14 mouse cellular contexts compared by ENCODE assay signal in genomic region chrX:12003539-12003938, GRCm38 (mm10).
DNase-seq lines count a peak whose midpoint lies in the region; ATAC-seq and TF ChIP-seq lines count a peak whose summit lies in the region.
"Had no signal": no experiment of that assay in that cellular context is flagged by ENCODE, and none has a peak within 500 bp of the region (broad histone marks: within the 10 kb centered on the region; RNA-seq: fewer than 3 reads in every experiment).

No protein-coding gene starts in this region.

- H3K4me1 ChIP-seq in spleen, adult 2 months (ENCODE audit: control insufficient read depth, insufficient read depth, insufficient read length): peaks cover 17% of the 10 kb centered on the region; the same call in 1 of the 2 replicates
- H3K4me1 ChIP-seq in limb, embryonic 13.5 days: peaks cover 68% of the 10 kb centered on the region
- H3K4me1 ChIP-seq in olfactory bulb, adult 2 months (ENCODE audit: control insufficient read depth, insufficient read depth, low read length): peaks cover 56% of the 10 kb centered on the region
- peaks cover 29% of the 10 kb centered on the region for H3K4me1 ChIP-seq in midbrain, embryonic 16.5 days (ENCODE audit: control insufficient read depth, insufficient read depth, low read length)
- peaks cover 84% of the 10 kb centered on the region for H3K4me1 ChIP-seq in kidney, embryonic 15.5 days

- no peaks in the 10 kb centered on the region for H3K9me3 ChIP-seq in limb, embryonic 13.5 days
- no peaks in the 10 kb centered on the region for H3K9me3 ChIP-seq in midbrain, embryonic 16.5 days (replicated peaks; ENCODE audit: control insufficient read depth, low read length, poor library complexity, severe bottlenecking)
- H3K9me3 ChIP-seq in kidney, embryonic 15.5 days (replicated peaks): no peaks in the 10 kb centered on the region
- H3K9me3 ChIP-seq: neural tube, embryonic 13.5 days had no signal

- intact Hi-C loops in gastrocnemius, adult 2 months (cut with DNase I): loop anchor here (10.0 kb wide), 2 partner anchors 169 to 369 kb away; no protein-coding TSS in a partner anchor

- WGBS in spleen, adult 2 months: 14% methylated on average over 1 of the region's 1 CpGs
- WGBS in limb, embryonic 13.5 days: 8% methylated on average over 1 of the region's 1 CpGs
- 20% methylated on average over 1 of the region's 1 CpGs for WGBS in olfactory bulb, adult 2 months
- WGBS in midbrain, embryonic 16.5 days: 8% methylated on average over 1 of the region's 1 CpGs
- WGBS in kidney, embryonic 15.5 days: 11% methylated on average over 1 of the region's 1 CpGs

- H3K27me3 ChIP-seq in spleen, adult 2 months (ENCODE audit: control insufficient read depth, insufficient read depth, low read length): no peaks in the 10 kb centered on the region
- H3K27me3 ChIP-seq in limb, embryonic 13.5 days: peaks cover 95% of the 10 kb centered on the region
- H3K27me3 ChIP-seq in midbrain, embryonic 16.5 days (ENCODE audit: control insufficient read depth, insufficient read depth, low read depth, low read length): peaks cover 24% of the 10 kb centered on the region
- peaks cover 95% of the 10 kb centered on the region for H3K27me3 ChIP-seq in kidney, embryonic 15.5 days

- no peak overlapping the region for H3K9ac ChIP-seq in limb, embryonic 13.5 days
- no peak overlapping the region for H3K9ac ChIP-seq in midbrain, embryonic 16.5 days (ENCODE audit: low read depth, low read length)
- H3K9ac ChIP-seq in kidney, embryonic 15.5 days: no peak overlapping the region
- H3K9ac ChIP-seq: forebrain, postnatal 0 days; neural tube, embryonic 13.5 days had no signal

- H3K36me3 ChIP-seq in spleen, adult 2 months (ENCODE audit: control insufficient read depth, insufficient read depth, low read length): no peaks in the 10 kb centered on the region
- H3K36me3 ChIP-seq in limb, embryonic 13.5 days: no peaks in the 10 kb centered on the region
- no peaks in the 10 kb centered on the region for H3K36me3 ChIP-seq in midbrain, embryonic 16.5 days (ENCODE audit: control insufficient read depth, insufficient read depth, low read length)
- H3K36me3 ChIP-seq in kidney, embryonic 15.5 days: no peaks in the 10 kb centered on the region
- H3K36me3 ChIP-seq: neural tube, embryonic 13.5 days had no signal

- no peak overlapping the region for H3K4me3 ChIP-seq in gastrocnemius, adult 2 months
- H3K4me3 ChIP-seq in spleen, adult 2 months (ENCODE audit: extremely low read depth, insufficient read depth, insufficient read length): no peak overlapping the region
- no peak overlapping the region for H3K4me3 ChIP-seq in limb, embryonic 13.5 days
- no peak overlapping the region for H3K4me3 ChIP-seq in olfactory bulb, adult 2 months (ENCODE audit: insufficient read depth, low read depth, low read length)
- no peak overlapping the region for H3K4me3 ChIP-seq in midbrain, embryonic 16.5 days (ENCODE audit: low read depth, low read length)
- H3K4me3 ChIP-seq in kidney, embryonic 15.5 days (replicated peaks): no peak overlapping the region
- H3K4me3 ChIP-seq: neural tube, embryonic 13.5 days had no signal

- H3K4me2 ChIP-seq in limb, embryonic 13.5 days (replicated peaks): no peak overlapping the region
- no peak overlapping the region for H3K4me2 ChIP-seq in midbrain, embryonic 16.5 days (ENCODE audit: low read length)
- no peak overlapping the region for H3K4me2 ChIP-seq in kidney, embryonic 15.5 days
- H3K4me2 ChIP-seq: midbrain, embryonic 11.5 days; neural tube, embryonic 13.5 days had no signal

- DNase-seq in gastrocnemius, adult 2 months: no peak
- DNase-seq in gastrocnemius, adult 18-20 months (ENCODE audit: low spot score): no peak
- no peak for DNase-seq in spleen, adult 2 months (ENCODE audit: low read depth in 1 of 2, low spot score in 2 of 2)
- no peak for DNase-seq in spleen, adult 18-20 months
- DNase-seq: adrenal gland, adult 2 months; kidney, postnatal 36 days had no signal

- no peak for ATAC-seq in limb, embryonic 13.5 days (ENCODE audit: low FRiP score, low read depth)
- ATAC-seq in midbrain, embryonic 16.5 days: no peak
- ATAC-seq in kidney, embryonic 15.5 days (replicated peaks; ENCODE audit: low FRiP score): no peak
- ATAC-seq: forebrain, postnatal 0 days; hindbrain, embryonic 16.5 days had no signal

- no peak for TF ChIP-seq POLR2A in spleen, adult 2 months (IDR thresholded peaks at IDR 0.05; ENCODE audit: low read depth, low read length)
- TF ChIP-seq POLR2A in olfactory bulb, adult 2 months (IDR thresholded peaks at IDR 0.05; ENCODE audit: insufficient read depth, low read depth, low read length): no peak

- no peak for TF ChIP-seq CTCF in gastrocnemius, adult 2 months (IDR thresholded peaks at IDR 0.05)
- no peak for TF ChIP-seq CTCF in spleen, adult 2 months (IDR thresholded peaks at IDR 0.05; ENCODE audit: extremely low read depth, insufficient read depth, insufficient read length, insufficient replicate concordance)
- no peak for TF ChIP-seq CTCF in olfactory bulb, adult 2 months (IDR thresholded peaks at IDR 0.05; ENCODE audit: insufficient read depth, low read depth, low read length)

- peak overlapping the region; percentile 92 for H3K27ac ChIP-seq in gastrocnemius, adult 2 months
- H3K27ac ChIP-seq in spleen, adult 2 months (ENCODE audit: insufficient read depth, low read length): peak overlapping the region; percentile 57; the same call in 1 of the 2 replicates
- peak overlapping the region; percentile 15; the same call in 1 of the 2 replicates for H3K27ac ChIP-seq in limb, embryonic 13.5 days
- H3K27ac ChIP-seq in olfactory bulb, adult 2 months (ENCODE audit: insufficient read depth, low read depth, low read length): 0 out of 2 replicates have a peak overlapping the region, but pooled peaks have one; percentile 31
- no peak overlapping the region for H3K27ac ChIP-seq in midbrain, embryonic 16.5 days (ENCODE audit: low read length)
- H3K27ac ChIP-seq in kidney, embryonic 15.5 days: no peak overlapping the region
- H3K27ac ChIP-seq: neural tube, embryonic 13.5 days had no signal

Comparison
In these comparisons a context has a peak if more than half of its experiments do, and no peak if none do; other contexts are left out.
1. H3K27ac ChIP-seq: peak in gastrocnemius, adult 2 months (single experiment), spleen, adult 2 months (single experiment), limb, embryonic 13.5 days (single experiment) and olfactory bulb, adult 2 months (single experiment); none in midbrain, embryonic 16.5 days (single experiment) and kidney, embryonic 15.5 days (single experiment).